Mouse (Mus musculus) heart, embryonic 11.5 days (tissue): Measurements from ENCODE around the gene Zdhhc16. TPM values are rescaled to one million over a fixed set of nuclear protein-coding genes. Genes with fewer than 3 reads are reported as not detected.
A peak's percentile ranks its signal among the peaks of the same experiment; 100 is the strongest.

Experiments used
- ATAC-seq: fragments of 200-750 bp; cut with Nextera tagmentation; replicated peaks from 2 replicates; pipeline ENCODE4 v1.8.0; 2017; ENCODE audit warnings: moderate library complexity; ENCODE audit not compliant: insufficient number of reproducible peaks, low FRiP score, low TSS enrichment
- H3K27ac ChIP-seq: fragments of 300-500 bp; sonication (generic); 2 replicates; pipeline ENCODE4 v1.5.1; 2014; ENCODE audit warnings: mild to moderate bottlenecking, low read depth, low read length
- H3K27me3 ChIP-seq: fragments of 300-500 bp; sonication (generic); 2 replicates; pipeline ENCODE4 v1.6.1; 2014; ENCODE audit warnings: mild to moderate bottlenecking, low read length, mixed read lengths; ENCODE audit not compliant: control insufficient read depth, insufficient read depth
- H3K36me3 ChIP-seq: fragments of 300-500 bp; sonication (generic); 2 replicates; pipeline ENCODE4 v1.6.1; 2014; ENCODE audit warnings: mild to moderate bottlenecking, low read length, moderate library complexity, mixed read lengths; ENCODE audit not compliant: control insufficient read depth, insufficient read depth
- H3K4me1 ChIP-seq: fragments of 300-500 bp; sonication (generic); 2 replicates; pipeline ENCODE4 v1.6.1; 2014; ENCODE audit warnings: low read length; ENCODE audit not compliant: control insufficient read depth, insufficient read depth
- H3K4me2 ChIP-seq: fragments of 300-500 bp; sonication (generic); 2 replicates; pipeline ENCODE4 v1.6.1; 2014; ENCODE audit warnings: mild to moderate bottlenecking, moderate library complexity
- H3K4me3 ChIP-seq: fragments of 300-500 bp; sonication (generic); 2 replicates; pipeline ENCODE4 v1.5.1; 2014; ENCODE audit warnings: low read depth, low read length
- H3K9ac ChIP-seq: fragments of 300-500 bp; sonication (generic); 2 replicates; pipeline ENCODE4 v1.6.1; 2014; ENCODE audit warnings: mild to moderate bottlenecking, low read depth, low read length, moderate library complexity
- H3K9me3 ChIP-seq: fragments of 300-500 bp; sonication (generic); replicated peaks from 2 replicates; pipeline ENCODE4 v1.6.1; 2016; ENCODE audit warnings: low read length; ENCODE audit not compliant: control insufficient read depth
- WGBS: fragments of 180-500 bp; shearing (Covaris S2); extraction: QIAGEN DNeasy Blood & Tissue Kit; methylation state at CpG from one replicate; pipeline ENCODE4 v1.1.7; 2014; ENCODE audit not compliant: insufficient replicate concordance; 5-methylcytosine and 5-hydroxymethylcytosine counted together
- polyA plus RNA-seq: library from polyadenylated mRNA; unstranded; fragments of >200 nt; fragmentation: Nextera tagmentation; extraction: Ambion mirVana; gene quantifications from 2 replicates; pipeline ENCODE4 v1.2.1, GENCODE M21; 2014

Gene Zdhhc16
- polyA plus RNA-seq, 1 experiment from 2014 or later, result 49.6 TPM

DNA sequence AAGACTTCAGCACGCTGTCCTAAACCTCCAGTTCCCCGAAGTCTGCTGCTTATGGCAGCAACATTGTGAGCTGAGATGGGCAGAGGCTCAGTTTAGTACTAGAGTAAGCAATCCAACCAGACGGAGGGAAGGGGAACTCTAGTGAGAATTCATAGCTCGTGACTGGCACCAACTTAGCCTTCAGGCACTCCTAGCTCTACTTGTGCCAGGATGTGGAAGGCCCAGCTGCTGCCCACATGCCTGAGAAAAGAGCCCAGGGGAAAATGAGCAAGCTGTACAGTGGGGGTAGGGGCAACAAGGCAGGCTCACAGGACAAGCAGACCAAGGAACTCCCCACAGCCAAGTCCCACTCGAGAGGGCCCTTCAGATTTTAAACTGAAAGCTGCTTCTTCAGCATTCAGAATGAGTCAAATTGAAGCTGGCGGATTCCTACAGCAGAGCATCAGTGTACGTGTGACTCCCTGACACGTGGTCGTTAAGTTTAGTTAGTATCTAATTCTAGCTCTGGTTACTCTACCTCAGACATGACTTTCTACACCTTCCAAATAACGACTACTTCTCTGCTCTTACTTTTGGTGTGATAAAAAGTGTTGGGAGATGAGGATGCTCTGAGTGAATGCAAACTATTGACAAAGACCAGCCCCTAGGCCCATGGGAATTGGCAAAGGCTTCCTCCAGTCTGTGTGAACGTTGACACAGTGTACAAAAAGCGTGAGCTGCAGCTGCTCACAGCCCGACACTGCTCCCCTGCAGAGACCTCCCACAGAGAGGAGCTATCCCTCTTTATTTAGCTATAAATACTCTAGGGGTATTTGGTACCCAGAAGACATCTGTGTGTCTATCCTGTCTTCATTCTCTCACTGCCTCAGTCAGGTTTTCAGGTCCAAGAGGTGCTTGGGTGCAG lies 40.9 kb downstream of the Zdhhc16 start:
- peaks cover 2% of the 10 kb centered on the region; the same call in 1 of the 2 replicates for H3K36me3 ChIP-seq
- WGBS, result 70% methylated on average over 13 of the region's 13 CpGs
- no peak overlapping the region for H3K4me3 ChIP-seq
- H3K9ac ChIP-seq, result no peak overlapping the region
- no peak for ATAC-seq
- no peak overlapping the region for H3K27ac ChIP-seq
- no peaks in the 10 kb centered on the region for H3K4me1 ChIP-seq
- H3K27me3 ChIP-seq, result no peaks in the 10 kb centered on the region
- H3K4me2 ChIP-seq, result no peak overlapping the region
- H3K9me3 ChIP-seq, result no peaks in the 10 kb centered on the region

DNA sequence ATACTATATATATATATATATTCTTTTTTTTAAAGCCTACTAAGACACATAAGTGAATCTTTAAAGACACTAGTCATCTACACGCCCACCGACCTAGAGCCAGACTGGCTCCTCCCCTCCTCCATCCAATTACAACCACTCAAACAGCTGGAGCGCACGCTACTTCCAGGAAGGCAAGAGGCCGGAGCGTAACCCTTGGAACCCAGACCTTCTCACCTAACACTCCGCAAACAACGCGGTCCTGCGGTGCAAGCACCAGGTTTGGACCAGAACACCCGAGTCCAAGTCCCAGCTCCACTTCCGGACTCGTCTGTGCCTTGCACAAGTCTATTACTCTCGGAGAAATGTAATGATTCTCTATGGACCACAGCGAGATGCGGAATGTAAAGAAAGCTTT lies 47.1 kb downstream of the Zdhhc16 start:
- no peak for ATAC-seq
- Histone ChIP-seq H3K9ac (peak overlapping the region; percentile 87; the same call in 1 of the 2 replicates), H3K4me2 (peak overlapping the region; percentile 95), H3K27ac (peak overlapping the region; percentile 77), H3K4me1 (peaks cover 9% of the 10 kb centered on the region; the same call in 1 of the 2 replicates), H3K9me3 (no peaks in the 10 kb centered on the region), H3K36me3 (no peaks in the 10 kb centered on the region), H3K4me3 (peak overlapping the region; percentile 82), H3K27me3 (no peaks in the 10 kb centered on the region; the same call in 1 of the 2 replicates)
- under 1% methylated on average over 16 of the region's 16 CpGs for WGBS

DNA sequence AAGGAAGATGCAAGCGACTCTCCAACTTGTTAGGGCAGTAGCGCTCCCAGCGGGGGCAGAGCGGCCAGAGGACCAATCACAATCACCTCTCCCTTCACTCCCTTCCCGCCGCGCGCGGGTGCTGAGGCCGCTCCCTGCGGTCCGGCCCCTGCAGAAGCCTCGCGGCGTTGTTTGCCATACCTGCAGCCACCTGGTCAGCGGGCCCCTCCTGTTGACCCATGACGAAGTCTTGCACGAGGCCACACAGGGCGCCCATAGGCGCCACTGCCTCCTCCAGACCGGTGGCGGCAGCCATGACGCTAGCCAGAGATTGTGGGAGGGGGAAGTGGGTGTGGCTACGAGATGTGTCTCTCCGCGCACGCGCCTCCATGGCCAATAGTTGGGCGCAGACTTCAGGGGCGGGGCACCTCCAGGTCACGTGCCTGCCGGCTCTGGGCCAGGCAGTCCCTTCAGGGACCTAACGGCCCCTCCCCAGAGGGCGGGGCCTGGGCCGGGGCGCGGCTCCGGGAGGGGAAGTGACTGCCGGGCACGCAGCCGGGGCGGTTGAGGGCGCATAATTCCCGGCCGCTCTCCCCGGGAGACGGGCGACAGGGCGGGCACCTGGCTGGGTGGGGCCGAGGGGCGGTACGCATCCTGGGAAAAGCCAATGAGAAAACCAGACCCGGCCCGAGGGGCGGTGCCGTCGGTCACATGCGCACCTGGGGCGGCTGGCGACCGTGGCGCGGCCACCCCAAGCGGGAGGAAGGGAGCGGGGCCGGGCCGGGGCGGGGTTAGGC lies 47.7 kb downstream of the Zdhhc16 start, which contains the start of gene Mms19:
Gene Mms19 (minus strand): TSS at position 339 of the 776 bp plus-strand sequence.
- H3K4me3 ChIP-seq, result peak within 1 kb of the TSS; percentile 82
- H3K27ac ChIP-seq, result peak within 1 kb of the TSS; percentile 77
- no peaks in the 10 kb centered on the region for H3K36me3 ChIP-seq
- peaks cover 9% of the 10 kb centered on the region; the same call in 1 of the 2 replicates for H3K4me1 ChIP-seq
- H3K9me3 ChIP-seq, result no peaks in the 10 kb centered on the region
- peak; percentile 96 for ATAC-seq
- H3K9ac ChIP-seq, result peak within 1 kb of the TSS; percentile 87
- WGBS, result under 1% methylated on average over 64 of the region's 68 CpGs
- H3K27me3 ChIP-seq, result no peaks in the 10 kb centered on the region; the same call in 1 of the 2 replicates
- peak within 1 kb of the TSS; percentile 95 for H3K4me2 ChIP-seq

DNA sequence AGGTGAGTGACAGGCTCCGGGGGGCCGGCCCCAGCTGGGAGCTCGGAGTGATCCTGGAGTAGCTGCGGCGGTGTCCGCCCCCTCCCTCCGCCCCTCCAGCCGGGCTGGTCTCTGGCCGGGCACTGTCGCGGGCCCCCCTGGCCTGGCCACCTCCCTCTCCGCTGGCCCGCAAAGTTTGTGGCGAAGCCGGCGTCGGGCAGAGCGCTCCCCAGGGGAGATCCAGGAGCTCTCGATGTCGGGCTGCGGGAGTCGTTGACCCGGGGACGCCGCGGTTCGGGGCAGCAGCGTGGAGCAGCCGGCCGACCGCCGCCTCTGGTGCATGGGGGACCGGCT lies 48.3 kb downstream of the Zdhhc16 start, which contains the start of gene Ubtd1:
Gene Ubtd1 (plus strand): TSS at position 169 of the 333 bp plus-strand sequence.
- Histone ChIP-seq H3K4me2 (peak within 1 kb of the TSS; percentile 95), H3K36me3 (no peaks in the 10 kb centered on the region), H3K9ac (peak within 1 kb of the TSS; percentile 87), H3K4me3 (peak within 1 kb of the TSS; percentile 82), H3K9me3 (no peaks in the 10 kb centered on the region), H3K27me3 (no peaks in the 10 kb centered on the region; the same call in 1 of the 2 replicates), H3K4me1 (peaks cover 9% of the 10 kb centered on the region; the same call in 1 of the 2 replicates), H3K27ac (peak within 1 kb of the TSS; percentile 77)
- no peak; the same call in 1 of the 2 replicates for ATAC-seq
- WGBS, result under 1% methylated on average over 28 of the region's 33 CpGs

DNA sequence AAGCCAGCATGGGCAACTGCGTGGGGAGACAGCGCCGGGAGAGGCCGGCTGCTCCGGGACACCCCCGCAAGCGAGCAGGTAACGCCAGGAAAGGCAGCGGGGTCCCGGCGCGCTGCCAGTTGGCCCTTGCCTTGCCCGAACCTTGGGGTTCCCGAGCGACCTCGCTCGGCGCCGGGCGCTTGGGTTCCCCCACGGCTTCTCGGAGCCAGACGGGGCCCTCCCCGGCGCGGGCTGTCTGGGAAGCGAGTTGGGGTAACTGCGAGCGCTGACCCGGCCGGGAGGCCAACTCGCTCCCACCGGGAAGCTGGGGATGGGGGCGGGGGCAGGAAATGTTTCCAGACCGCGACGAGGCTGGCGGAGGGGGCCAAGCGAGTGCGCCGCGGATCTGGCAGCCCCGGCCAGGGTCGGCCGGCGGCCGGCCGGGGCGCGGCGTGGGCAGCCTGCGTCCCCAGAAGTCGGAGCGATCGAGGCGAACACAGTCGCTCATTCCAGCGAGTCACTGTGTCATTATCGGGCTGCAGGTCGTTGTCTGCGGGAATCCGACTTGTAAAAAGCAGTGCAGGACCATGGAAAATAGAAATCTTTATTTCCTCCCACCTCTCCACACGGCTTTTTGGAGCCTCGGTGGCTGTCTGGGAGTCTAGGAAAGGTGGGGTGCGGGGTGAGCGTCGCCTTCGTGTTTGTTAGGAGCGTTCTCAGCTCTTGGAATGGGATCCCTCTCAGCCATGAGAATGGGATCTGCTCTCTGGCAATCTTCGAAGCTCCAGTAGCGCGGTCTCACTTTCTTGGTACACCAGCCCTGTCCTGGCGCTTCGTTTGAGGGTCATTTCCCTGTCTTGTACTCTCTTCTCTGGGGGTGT lies 48.9 kb downstream of the Zdhhc16 start:
- under 1% methylated on average over 74 of the region's 74 CpGs for WGBS
- Histone ChIP-seq H3K9ac (peak overlapping the region; percentile 87), H3K4me3 (peak overlapping the region; percentile 82), H3K4me1 (peaks cover 9% of the 10 kb centered on the region; the same call in 1 of the 2 replicates), H3K9me3 (no peaks in the 10 kb centered on the region), H3K27ac (peak overlapping the region; percentile 77), H3K4me2 (peak overlapping the region; percentile 95), H3K27me3 (no peaks in the 10 kb centered on the region; the same call in 1 of the 2 replicates), H3K36me3 (no peaks in the 10 kb centered on the region)
- no peak for ATAC-seq

DNA sequence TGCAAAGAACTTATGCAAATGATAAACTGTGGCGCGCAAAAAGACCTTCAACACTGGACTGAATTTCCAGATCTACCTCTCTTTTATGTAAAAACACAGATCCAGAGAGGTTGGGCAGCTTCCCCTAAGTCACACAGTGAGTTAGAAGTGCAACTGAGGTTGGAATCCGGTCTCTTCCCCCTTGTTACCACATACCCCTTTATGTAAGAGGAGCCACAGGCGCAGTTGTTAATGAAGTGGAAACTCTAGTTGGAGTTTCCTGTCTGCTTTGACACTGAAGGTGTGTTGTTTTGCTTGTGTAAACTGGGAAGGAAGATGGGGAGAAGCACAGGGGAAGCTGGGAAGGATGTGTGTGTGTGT lies 49.5 kb downstream of the Zdhhc16 start:
- Histone ChIP-seq H3K4me2 (peak overlapping the region; percentile 95), H3K4me3 (peak overlapping the region; percentile 82)

DNA sequence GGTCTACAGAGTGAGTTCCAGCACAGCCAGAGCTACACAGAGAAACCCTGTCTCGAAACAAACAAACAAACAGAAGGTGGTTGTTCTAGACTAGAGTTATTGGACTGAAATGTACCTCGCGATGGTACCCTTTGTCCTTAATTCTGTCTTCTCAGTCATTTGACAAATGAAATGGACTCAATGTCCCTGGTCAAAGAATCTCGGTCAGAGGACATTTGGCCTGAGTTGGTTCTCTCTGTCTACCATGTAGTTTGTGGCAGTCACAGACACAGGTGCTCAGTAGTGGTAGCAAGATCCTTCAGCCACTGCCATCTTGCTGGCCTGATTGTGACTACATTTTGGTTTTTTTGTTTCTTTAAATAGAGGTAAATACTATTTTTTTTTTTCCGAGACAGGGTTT lies 52.7 kb downstream of the Zdhhc16 start:
- H3K36me3 ChIP-seq, result no peaks in the 10 kb centered on the region
- H3K27me3 ChIP-seq, result no peaks in the 10 kb centered on the region; the same call in 1 of the 2 replicates
- H3K4me1 ChIP-seq, result peaks cover 7% of the 10 kb centered on the region; the same call in 1 of the 2 replicates
- H3K4me2 ChIP-seq, result no peak overlapping the region
- no peak overlapping the region for H3K27ac ChIP-seq
- H3K4me3 ChIP-seq, result no peak overlapping the region
- H3K9me3 ChIP-seq, result no peaks in the 10 kb centered on the region
- H3K9ac ChIP-seq, result no peak overlapping the region
- 92% methylated on average over 5 of the region's 5 CpGs for WGBS
- ATAC-seq, result no peak

More for the DNA sequence above, 49.5 kb downstream of the Zdhhc16 start:
- Histone ChIP-seq H3K9me3 (no peaks in the 10 kb centered on the region), H3K27ac (peak overlapping the region; percentile 77; the same call in 1 of the 2 replicates), H3K36me3 (no peaks in the 10 kb centered on the region), H3K27me3 (no peaks in the 10 kb centered on the region; the same call in 1 of the 2 replicates), H3K9ac (peak overlapping the region; percentile 87), H3K4me1 (peaks cover 9% of the 10 kb centered on the region; the same call in 1 of the 2 replicates)
- WGBS, result 6% methylated on average over 4 of the region's 4 CpGs
- ATAC-seq, result no peak
